Mouse (Mus musculus) kidney, adult 18-20 months (tissue): Measurements from ENCODE around the gene Eif5a.

Experiments used
- DNase-seq: peaks from one replicate; pipeline ENCODE4 v3.0.0; 2021

Gene Eif5a

DNA sequence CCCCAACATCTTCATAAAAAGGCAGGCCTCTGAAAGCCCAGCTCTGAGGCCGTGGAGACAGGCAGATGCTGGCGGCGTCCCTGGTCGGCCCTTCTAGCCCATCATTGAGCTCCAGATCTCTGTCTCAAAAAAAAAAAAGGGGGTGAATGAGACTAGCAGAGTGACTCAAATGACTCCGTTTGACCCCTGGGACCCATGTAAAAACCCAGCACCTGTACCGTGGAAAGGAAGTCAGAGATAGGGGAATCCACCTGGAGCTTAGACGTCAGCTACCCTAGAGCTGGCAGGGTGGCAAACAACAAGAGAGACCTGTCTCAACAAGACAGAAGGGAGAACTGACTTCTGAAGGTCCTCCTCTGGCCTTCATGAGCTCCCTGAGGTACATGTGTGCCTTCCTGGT is 49.9 kb downstream of the Eif5a start:
- no peak for DNase-seq

DNA sequence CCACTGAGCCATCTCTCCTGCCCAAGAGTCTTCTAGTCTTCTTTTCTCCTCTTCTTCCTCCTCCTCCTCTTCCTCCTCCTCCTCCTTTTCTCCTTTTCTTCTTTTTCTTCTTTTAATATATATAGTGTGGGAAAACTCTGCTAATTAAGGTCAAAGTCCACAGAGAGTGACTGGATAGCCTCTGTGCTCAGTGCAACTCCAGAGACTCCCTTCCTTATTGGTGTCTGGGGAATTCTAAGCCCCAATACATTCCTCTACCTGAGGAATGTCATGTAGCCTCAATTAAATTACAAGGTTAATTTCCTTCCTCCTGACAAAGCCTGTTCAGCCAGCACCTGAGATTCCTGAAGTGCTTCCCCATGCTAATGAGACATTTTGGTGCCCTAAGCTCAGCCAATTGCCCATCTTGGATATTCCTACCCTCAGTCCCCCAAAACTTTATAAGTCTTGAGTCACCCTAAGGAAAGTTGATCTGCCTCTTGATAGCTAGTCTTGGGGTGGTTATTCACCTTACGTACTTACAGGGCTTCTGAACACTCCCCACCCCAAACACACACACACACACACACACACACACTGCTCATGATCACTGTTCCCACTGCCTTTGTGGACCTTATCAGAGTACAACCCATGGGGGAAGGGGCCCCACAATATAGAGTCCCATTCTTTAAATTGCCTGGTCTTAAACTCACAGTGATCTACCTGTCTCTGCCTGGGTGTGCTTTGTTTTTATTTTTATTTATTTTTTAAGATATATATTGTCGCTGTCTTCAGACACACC is 51.3 kb downstream of the Eif5a start:
- no peak for DNase-seq

DNA sequence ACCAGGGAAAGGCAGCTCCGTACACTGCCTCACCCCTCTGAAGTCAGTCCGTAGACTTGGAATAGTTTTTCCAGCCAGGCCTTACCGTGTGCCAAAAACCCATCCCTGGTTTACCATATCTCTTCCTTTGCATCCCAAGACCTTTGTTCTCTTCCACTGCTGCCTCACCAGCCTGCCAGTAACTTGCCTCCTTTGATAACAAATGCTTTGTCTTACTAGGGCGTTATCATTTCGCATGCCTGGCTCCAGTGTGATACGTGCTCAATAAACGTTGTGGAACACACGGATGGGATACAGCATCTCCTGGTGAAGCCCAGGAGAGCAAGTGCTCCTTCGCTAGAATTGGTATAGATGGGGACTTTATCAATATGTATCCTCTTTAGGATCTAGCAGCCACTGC is 54.4 kb downstream of the Eif5a start:
- DNase-seq, result no peak
